Mouse (Mus musculus): ENCODE results near the gene Faap100.

- no peak for TF ChIP-seq CTCF (IDR thresholded peaks at IDR 0.05; ENCODE audit: low read depth, low read length)
- no peak for TF ChIP-seq TAL1 (conservative IDR thresholded peaks at IDR 0.05; ENCODE audit: low read depth, low read length)
Observed at GRCm38 (mm10) chr11:120347301-120347700, 31.3 kb downstream of the Faap100 start.
